Mouse (Mus musculus) erythroid progenitor cell, adult 5-6 weeks (primary cell): Measurements from ENCODE around the gene Gm38392. TPM values are rescaled to one million over a fixed set of nuclear protein-coding genes. Genes with fewer than 3 reads are reported as not detected.
"Not testable (repeated sequence)": the region's sequence is repeated elsewhere in the genome, so short reads cannot be mapped to it uniquely, and the experiment has no call there.

Source experiments
- ATAC-seq: replicated peaks from 2 replicates; pipeline ENCODE4 v1.8.0; 2016; ENCODE audit warnings: moderate number of reproducible peaks, mild to moderate bottlenecking, moderate TSS enrichment, inconsistent platforms; ENCODE audit not compliant: poor library complexity, low FRiP score, severe bottlenecking
- total RNA-seq, 2 experiments: library from RNA; stranded (forward) in 1 of 2; stranded (reverse) in 1 of 2; fragments of 150-400 nt in 1 of 2; fragments of 186-747, 209-891 nt in 1 of 2; gene quantifications; 2 replicates each; pipeline versions ENCODE4 v1.2.3 to v1.2.4; 2015 to 2017; ENCODE audit warnings: low replicate concordance in 2 of 2

The Gm38392 gene
- total RNA-seq, 2 experiments from 2014 or later, result not detected

- not testable (repeated sequence) for ATAC-seq
Measured at GRCm38 (mm10) chr3:88281141-88281916, 5.7 kb downstream of the Gm38392 start.

GRCm38 (mm10) chr3:88280035-88280434 lies 7.0 kb downstream of the Gm38392 start:
- ATAC-seq, result no peak

DNA sequence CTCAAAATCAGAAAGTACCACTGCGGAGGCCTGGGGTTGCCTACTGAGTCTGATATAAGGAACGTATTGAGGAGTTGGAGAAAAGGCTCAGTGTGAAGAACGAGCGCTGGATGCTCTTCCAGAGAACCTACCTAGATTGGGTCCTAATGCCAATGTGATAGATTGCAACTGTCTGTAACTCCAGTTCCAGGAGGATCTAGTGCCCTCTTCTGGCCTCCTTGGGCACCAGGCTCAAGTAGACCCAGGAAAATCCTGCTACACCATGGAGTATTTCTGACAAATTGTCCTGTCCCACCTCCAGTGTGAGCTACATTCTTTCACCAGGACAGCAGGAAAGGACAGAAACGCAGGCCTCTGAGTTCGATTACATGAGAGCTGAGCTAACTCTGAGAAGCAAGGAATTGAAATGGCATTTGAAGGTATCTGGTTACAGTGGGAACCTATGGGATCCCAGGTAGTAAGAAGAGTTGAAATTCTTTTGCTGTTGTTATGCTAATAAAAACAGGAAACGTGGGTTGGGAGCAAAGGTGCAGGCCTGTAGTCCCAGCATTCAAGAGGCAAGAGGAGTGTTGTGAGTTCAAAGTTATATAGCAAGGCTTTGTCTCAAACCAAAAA lies 10.4 kb downstream of the Gm38392 start:
- no peak for ATAC-seq

- ATAC-seq, result no peak
Measured at GRCm38 (mm10) chr3:88276121-88276520, 10.9 kb downstream of the Gm38392 start.

DNA sequence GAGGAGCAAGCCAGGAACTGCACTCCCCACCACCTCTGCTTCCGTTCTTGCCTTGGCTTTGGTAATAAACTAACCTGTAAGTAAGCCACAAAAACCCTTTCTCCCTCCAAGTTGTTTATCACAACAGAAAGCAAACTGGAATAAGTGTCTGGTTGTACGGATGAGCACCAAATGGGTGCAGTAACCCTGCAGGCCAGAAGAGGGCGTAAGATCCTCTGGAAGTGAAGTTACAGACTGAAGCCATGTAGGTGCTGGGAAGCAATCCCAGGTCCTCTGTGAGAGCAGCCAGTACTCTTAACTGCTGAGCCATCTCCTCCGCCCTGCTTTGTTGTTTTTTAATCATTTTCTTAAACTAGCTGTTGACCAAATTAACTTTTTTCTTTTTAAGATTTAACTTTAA lies 13.0 kb downstream of the Gm38392 start:
- no peak for ATAC-seq

- no peak for ATAC-seq
Measured at GRCm38 (mm10) chr3:88271859-88272258, 15.2 kb downstream of the Gm38392 start.

DNA sequence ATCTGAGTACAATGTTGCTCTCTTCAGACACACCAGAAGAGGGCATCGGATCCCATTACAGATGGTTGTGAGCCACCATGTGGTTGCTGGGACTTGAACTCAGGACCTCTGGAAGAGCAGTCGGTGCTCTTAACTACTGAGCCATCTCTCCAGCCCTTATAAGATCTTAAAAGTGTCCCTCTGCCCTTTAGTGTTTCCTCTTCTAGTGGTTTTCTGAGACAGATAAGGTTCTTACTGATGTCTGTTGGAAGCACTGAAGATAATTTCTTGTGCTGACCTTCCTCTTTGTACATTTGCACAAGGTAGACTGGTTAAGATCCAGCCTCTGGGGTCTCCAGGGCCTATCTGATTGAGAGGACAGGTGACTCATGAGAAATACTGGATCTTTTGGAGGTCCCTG lies 15.7 kb downstream of the Gm38392 start:
- ATAC-seq, result not testable (repeated sequence)

DNA sequence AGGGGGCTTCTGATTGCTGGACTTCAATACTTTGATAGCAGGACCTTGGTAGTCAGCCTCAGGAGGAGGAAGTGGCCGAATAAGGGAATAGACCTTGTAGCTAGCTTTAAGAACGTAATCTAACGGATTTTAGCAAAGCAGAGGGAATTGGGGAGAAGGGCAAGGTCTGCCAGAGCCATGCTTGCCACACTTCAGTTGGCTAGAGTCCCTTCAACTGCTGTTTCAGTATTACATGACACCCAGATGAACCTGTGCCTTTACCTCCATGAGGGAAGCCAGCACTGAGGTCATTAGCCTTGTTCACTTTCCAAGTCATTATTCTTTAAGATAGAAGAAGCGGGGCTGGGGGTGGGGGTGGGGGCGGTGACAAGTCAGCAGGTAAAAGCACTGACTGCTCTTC lies 18.0 kb downstream of the Gm38392 start:
- no peak for ATAC-seq

- ATAC-seq, result not testable (repeated sequence)
Measured at GRCm38 (mm10) chr3:88268014-88268413, 19.0 kb downstream of the Gm38392 start.

- ATAC-seq, result no peak
Measured at GRCm38 (mm10) chr3:88262346-88262745, 24.7 kb downstream of the Gm38392 start.

GRCm38 (mm10) chr3:88256382-88256781 lies 30.6 kb downstream of the Gm38392 start:
- ATAC-seq, result no peak

DNA sequence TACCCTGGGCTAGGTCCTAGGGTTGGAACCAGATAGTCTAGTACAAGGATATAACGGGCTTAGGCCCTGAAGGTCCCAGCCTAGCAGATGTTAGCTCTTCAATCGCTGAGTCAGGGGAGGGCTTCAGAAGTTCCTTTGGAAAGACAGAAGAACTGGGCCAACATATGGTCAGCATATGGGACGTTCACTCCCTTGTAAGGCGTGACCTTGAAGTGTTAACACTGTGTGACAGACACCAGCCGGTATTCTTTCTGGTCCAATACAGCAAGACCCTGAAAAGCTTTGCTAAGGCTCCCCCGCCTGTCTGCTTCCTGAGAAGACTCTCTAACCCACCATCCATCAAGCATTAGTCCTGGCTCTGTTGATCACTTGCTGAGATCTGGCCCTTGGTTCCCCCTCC lies 31.1 kb downstream of the Gm38392 start:
- no peak for ATAC-seq

DNA sequence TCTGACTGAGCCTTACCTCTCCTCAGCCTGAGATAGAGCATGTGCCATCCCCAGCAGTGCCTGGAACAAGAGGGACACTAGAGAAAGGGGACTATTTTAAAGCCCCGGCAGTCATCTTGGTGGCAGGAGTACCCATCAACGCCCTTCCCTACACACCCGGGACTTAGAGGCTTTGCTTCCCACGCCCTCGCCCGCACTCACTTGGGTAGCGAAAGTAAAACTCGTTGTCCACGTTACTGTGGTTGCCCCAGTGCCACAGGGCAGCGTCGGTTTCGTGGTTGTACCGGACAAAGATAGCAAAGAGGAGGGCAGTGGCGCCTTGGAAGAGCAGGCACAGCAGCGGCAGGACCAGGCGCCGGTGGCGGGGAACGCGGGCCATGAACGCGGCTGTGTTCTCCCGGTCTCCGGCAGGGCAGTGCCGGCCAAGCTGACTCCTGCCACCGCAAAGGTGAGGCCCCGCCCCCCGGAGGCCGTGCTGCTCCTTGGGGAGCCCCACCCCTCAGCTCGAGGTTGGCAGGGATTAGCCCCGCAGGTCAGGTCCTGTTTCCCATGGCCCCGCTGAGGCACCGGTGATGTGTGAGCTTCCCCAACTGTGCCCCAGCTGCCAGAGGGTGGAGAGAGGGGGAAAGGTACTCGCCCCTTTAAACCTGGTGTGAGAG lies 32.6 kb downstream of the Gm38392 start, which contains the start of gene Rhbg:
Gene Rhbg, minus strand, starts transcription at position 442 of the 659 bp plus-strand sequence.
- peak; percentile 74 for ATAC-seq

- ATAC-seq, result no peak
Measured at GRCm38 (mm10) chr3:88252739-88253138, 34.3 kb downstream of the Gm38392 start.

DNA sequence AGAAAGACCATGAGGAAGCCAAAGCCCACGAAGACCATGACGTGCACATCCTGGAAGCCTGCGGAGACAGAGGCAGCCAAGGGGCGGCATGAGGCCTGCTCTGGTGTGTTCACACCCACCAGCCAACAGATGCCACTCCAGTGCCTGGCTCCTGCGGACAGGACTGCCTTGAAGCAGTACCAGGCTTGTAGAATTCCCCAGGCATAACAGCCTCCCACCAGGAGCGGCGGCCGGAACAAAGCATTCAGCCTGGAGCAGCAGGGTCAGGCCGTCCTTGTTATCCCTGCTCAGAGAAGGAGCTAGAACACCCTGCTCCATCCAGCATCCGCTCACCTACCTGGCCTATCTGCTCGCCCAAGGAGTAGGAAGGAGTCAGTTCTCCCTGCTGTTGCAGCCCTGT lies 38.6 kb downstream of the Gm38392 start:
- ATAC-seq, result no peak

GRCm38 (mm10) chr3:88247666-88248065 lies 39.3 kb downstream of the Gm38392 start:
- no peak for ATAC-seq

DNA sequence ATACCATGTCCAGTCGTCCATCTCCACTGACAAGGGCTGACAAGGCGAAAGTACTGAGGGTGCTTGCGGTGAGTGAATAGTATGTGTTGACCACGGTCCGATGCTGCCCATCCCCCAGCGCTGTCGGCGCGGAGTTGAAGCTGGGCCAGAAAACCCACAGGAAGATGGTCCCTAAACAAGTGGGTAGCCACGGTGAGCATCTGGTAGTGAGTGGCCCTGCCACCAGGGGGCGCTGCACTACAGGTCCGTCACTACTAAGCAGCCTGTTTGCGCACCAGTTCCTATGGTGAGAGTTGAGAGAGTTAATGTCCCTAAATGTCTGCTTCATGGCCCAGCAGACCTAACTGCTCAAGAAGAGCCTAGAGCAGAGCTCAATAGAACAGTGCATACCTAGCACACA lies 41.2 kb downstream of the Gm38392 start:
- ATAC-seq, result 0 out of 2 replicates have a peak, but pooled peaks have one; percentile 41

GRCm38 (mm10) chr3:88244071-88244470 lies 42.9 kb downstream of the Gm38392 start:
- peak; percentile 44 for ATAC-seq

DNA sequence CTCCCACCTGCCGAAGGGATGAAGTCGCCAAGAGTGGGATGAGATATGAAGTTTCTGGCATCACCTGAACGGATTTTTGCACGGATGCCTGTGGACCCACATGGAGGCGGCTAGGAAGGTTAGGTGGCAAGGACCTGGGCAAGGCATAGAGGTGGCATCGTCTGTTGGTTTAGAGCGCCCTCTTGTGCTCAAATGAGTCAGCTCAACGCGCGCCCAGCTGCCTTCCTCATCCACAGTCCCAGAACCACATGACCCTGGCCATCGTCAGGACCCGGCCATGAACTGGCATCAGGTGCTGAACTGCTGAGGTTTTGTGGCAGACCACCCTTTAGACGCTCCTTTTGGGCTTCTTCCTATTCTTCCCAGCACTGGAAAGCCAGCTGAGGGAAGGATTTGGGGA lies 44.5 kb downstream of the Gm38392 start:
- ATAC-seq, result no peak

DNA sequence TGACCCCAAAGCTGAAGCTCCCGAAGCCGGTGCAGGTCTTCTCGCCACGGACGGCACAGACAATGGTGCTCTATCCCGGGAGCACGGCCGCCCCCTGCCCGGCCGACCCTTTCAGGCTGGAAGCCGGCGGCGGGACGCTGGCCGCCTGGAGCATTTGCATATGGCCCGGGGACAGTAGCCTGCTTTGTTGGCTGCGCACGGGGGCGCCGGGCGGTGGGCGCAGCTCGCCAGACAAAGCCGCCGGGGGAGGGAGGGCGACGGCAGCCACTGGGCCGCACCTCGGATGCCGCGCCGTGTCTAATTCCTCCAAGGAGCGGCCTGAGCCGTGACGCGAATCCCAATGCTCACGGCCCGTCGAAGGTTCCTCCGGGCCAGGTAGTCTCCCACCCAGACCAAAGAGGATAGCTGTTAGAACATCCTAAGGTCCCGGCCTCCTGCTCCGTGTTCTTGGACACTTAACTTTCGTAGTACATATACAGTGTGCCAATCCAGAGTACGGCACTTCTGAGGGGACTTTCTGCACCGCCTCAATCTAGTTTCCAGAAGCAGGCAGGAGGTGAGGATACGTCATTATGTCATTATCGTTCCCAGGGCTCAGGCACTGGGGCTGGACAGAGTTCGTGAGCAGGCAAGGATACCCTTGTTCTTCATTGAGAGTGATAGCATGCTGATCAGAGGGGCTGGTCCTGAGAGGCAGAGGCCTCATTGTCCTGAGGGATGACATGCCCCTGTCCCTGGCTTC lies 45.8 kb downstream of the Gm38392 start:
- ATAC-seq, result no peak
